Mouse (Mus musculus): ENCODE data around the gene Rsph6a. TPM values are rescaled to one million over a fixed set of nuclear protein-coding genes. Genes with fewer than 3 reads are reported as not detected.

Gene Rsph6a
- polyA plus RNA-seq, 1 experiment from 2014 or later, result not detected

DNA sequence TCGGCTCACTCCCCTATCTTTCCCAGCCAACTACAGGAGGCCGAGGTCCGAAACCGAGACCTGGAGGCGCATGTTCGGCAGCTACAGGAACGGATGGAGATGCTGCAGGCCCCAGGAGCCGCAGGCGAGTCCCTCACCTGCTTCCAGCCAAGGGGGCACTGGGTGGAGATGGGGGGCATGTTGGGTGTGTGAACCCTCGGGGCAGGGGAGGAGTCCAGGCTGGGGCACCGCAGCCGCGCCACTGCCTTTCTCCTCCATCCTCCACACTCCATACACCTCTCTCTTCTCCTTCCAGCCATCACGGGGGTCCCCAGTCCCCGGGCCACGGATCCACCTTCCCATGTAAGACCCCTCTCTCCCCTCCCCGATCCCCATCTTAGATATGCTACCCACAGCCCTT lies 37.4 kb downstream of the Rsph6a start:
- no peak for DNase-seq (ENCODE audit: low spot score)
- ATAC-seq (ENCODE audit: low FRiP score, low TSS enrichment), result no peak
- no peak for TF ChIP-seq CTCF (IDR thresholded peaks at IDR 0.05; ENCODE audit: low read depth)
- TF ChIP-seq EP300 (optimal IDR thresholded peaks at IDR 0.05), result no peak
- Histone ChIP-seq H3K9ac (ENCODE audit: low read length) (no peak overlapping the region), H3K4me2 (replicated peaks; ENCODE audit: low read depth) (peak overlapping the region; percentile 83; the same call in 1 of the 2 replicates), H3K27ac (replicated peaks) (no peak overlapping the region), H3K4me3 (ENCODE audit: low read depth, low read length) (no peak overlapping the region), H3K4me1 (replicated peaks; ENCODE audit: control insufficient read depth, insufficient read depth) (peaks cover 7% of the 10 kb centered on the region; the same call in 1 of the 2 replicates), H3K9me3 (ENCODE audit: control insufficient read depth, low read length) (no peaks in the 10 kb centered on the region), H3K36me3 (ENCODE audit: control insufficient read depth, insufficient read depth, low read length) (peaks cover 11% of the 10 kb centered on the region; the same call in 1 of the 2 replicates), H3K27me3 (ENCODE audit: control insufficient read depth, insufficient read depth, low read length) (no peaks in the 10 kb centered on the region)
- 67% methylated on average over 17 of the region's 17 CpGs for WGBS

DNA sequence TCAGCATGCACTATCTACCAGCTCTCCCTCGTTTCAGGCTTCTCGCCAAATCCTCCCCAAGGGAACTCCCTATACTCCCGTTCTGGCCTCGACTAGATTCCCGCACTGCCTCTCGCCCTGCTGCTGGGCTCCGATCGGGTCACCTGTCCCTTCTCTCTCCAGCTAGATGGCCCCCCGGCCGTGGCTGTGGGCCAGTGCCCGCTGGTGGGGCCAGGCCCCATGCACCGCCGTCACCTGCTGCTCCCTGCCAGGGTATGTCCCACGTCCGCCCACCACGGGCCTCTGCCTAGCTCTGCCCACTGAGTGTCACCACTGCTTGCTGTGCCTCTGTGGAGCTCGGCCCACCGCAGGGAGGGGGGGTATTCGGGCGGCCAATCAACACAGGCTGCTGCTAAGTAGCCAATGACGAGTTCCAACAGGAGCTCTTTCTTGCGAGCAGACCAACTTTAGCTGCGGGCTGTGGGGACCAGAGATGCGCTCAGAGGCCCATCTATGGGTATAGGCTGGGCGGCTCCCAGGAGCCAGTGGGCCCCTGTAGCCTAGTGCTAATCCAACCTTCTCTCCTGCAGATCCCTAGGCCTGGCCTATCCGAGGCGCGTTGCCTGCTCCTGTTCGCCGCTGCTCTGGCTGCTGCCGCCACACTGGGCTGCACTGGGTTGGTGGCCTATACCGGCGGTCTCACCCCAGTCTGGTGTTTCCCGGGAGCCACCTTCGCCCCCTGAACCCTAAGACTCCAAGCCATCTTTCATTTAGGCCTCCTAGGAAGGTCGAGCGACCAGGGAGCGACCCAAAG lies 38.1 kb downstream of the Rsph6a start:
- H3K9ac ChIP-seq (ENCODE audit: low read length), result peak overlapping the region; percentile 45
- 9% methylated on average over 36 of the region's 38 CpGs for WGBS
- DNase-seq (ENCODE audit: low spot score), result peak; percentile 53

DNA sequence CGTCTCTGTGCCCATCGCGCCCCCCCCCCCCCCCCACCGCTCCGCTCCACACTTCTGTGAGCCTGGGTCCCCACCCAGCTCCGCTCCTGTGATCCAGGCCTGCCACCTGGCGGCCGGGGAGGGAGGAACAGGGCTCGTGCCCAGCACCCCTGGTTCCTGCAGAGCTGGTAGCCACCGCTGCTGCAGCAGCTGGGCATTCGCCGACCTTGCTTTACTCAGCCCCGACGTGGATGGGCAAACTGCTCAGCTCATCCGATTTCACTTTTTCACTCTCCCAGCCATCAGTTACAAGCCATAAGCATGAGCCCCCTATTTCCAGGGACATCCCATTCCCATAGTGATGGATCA lies 38.7 kb downstream of the Rsph6a start:
- H3K4me1 ChIP-seq (replicated peaks; ENCODE audit: control insufficient read depth, insufficient read depth), result peaks cover 7% of the 10 kb centered on the region; the same call in 1 of the 2 replicates
- WGBS, result 0% methylated on average over 9 of the region's 15 CpGs
- peak; percentile 70 for ATAC-seq (ENCODE audit: low FRiP score, low TSS enrichment)

More for the DNA sequence above, 38.1 kb downstream of the Rsph6a start:
- peak; percentile 8 for ATAC-seq (ENCODE audit: low FRiP score, low TSS enrichment)
- no peak for TF ChIP-seq CTCF (IDR thresholded peaks at IDR 0.05; ENCODE audit: low read depth)
- TF ChIP-seq EP300 (optimal IDR thresholded peaks at IDR 0.05), result no peak
- H3K4me3 ChIP-seq (ENCODE audit: low read depth, low read length), result peak overlapping the region; percentile 70
- peak overlapping the region; percentile 83 for H3K4me2 ChIP-seq (replicated peaks; ENCODE audit: low read depth)
- H3K27ac ChIP-seq (replicated peaks), result peak overlapping the region; percentile 65
- peaks cover 14% of the 10 kb centered on the region; the same call in 1 of the 2 replicates for H3K36me3 ChIP-seq (ENCODE audit: control insufficient read depth, insufficient read depth, low read length)
- H3K27me3 ChIP-seq (ENCODE audit: control insufficient read depth, insufficient read depth, low read length), result no peaks in the 10 kb centered on the region
- H3K4me1 ChIP-seq (replicated peaks; ENCODE audit: control insufficient read depth, insufficient read depth), result peaks cover 7% of the 10 kb centered on the region; the same call in 1 of the 2 replicates
- no peaks in the 10 kb centered on the region for H3K9me3 ChIP-seq (ENCODE audit: control insufficient read depth, low read length)

DNA sequence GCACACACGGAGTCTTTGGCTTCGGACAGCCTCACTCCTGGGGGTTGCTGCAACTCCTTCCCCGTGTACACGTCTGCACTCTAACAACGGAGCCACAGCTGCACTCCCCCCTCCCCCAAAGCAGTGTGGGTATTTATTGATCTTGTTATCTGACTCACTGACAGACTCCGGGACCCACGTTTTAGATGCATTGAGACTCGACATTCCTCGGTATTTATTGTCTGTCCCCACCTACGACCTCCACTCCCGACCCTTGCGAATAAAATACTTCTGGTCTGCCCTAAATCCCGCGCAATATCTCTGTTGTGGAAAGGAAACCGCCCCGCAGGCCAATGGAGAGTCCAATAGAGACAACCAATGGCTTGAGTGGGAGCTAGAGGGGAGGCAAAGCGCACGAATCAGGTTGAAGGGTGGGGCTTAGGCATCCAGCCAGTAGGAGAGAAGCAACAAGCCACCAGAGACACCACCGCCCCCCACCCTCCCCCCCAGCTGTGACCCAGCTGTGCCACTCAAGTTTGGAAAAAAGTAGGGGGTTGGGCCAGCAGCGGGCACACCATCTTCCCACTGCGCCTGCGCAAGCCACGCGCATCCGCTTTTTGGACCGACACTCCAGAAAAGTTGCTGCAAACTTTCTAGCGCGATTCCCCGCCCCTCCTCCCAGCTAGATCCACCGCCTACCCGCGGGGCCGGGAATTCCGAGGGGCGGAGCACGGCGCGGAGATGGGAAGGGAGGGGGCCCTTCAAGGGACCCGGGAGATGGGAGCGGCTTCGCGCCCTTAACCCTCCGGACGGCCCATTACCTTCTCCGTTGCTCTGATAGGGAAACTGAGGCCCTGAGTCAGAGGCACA lies 39.3 kb downstream of the Rsph6a start:
- no peaks in the 10 kb centered on the region for H3K9me3 ChIP-seq (ENCODE audit: control insufficient read depth, low read length)
- under 1% methylated on average over 45 of the region's 45 CpGs for WGBS

More for the DNA sequence above, 38.7 kb downstream of the Rsph6a start:
- peak overlapping the region; percentile 70 for H3K4me3 ChIP-seq (ENCODE audit: low read depth, low read length)
- peak overlapping the region; percentile 83 for H3K4me2 ChIP-seq (replicated peaks; ENCODE audit: low read depth)
- peaks cover 14% of the 10 kb centered on the region; the same call in 1 of the 2 replicates for H3K36me3 ChIP-seq (ENCODE audit: control insufficient read depth, insufficient read depth, low read length)
- H3K9me3 ChIP-seq (ENCODE audit: control insufficient read depth, low read length), result no peaks in the 10 kb centered on the region
- H3K27me3 ChIP-seq (ENCODE audit: control insufficient read depth, insufficient read depth, low read length), result no peaks in the 10 kb centered on the region
- H3K9ac ChIP-seq (ENCODE audit: low read length), result peak overlapping the region; percentile 45
- peak overlapping the region; percentile 65 for H3K27ac ChIP-seq (replicated peaks)
- peak; percentile 91 for DNase-seq (ENCODE audit: low spot score)
- TF ChIP-seq EP300 (optimal IDR thresholded peaks at IDR 0.05) (no peak), CTCF (IDR thresholded peaks at IDR 0.05; ENCODE audit: low read depth) (peak; percentile 93)

DNA sequence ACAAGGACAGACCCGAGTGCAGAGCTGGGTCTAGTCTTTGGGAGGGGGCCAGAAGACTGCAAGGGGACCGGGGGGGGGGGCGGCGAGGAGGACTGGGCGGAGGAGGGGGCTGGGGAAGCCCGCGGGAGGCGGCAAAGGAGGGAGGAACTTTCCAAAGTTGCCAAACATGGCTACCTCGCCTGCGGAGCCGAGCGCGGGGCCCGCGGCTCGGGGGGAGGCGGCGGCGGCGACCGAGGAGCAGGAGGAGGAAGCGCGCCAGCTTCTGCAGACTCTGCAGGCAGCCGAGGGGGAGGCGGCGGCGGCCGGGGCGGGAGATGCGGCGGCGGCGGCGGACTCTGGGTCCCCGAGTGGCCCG lies 40.0 kb downstream of the Rsph6a start, which contains the start of gene Six5:
TSS of gene Six5 (plus strand) at position 124 of the 355 bp plus-strand sequence.
- Histone ChIP-seq H3K27ac (replicated peaks) (peak within 1 kb of the TSS; percentile 97), H3K4me2 (replicated peaks; ENCODE audit: low read depth) (peak within 1 kb of the TSS; percentile 83), H3K9ac (ENCODE audit: low read length) (peak within 1 kb of the TSS; percentile 82), H3K27me3 (ENCODE audit: control insufficient read depth, insufficient read depth, low read length) (no peaks in the 10 kb centered on the region), H3K36me3 (ENCODE audit: control insufficient read depth, insufficient read depth, low read length) (peaks cover 14% of the 10 kb centered on the region; the same call in 1 of the 2 replicates), H3K9me3 (ENCODE audit: control insufficient read depth, low read length) (no peaks in the 10 kb centered on the region), H3K4me1 (replicated peaks; ENCODE audit: control insufficient read depth, insufficient read depth) (peaks cover 7% of the 10 kb centered on the region; the same call in 1 of the 2 replicates), H3K4me3 (ENCODE audit: low read depth, low read length) (peak within 1 kb of the TSS; percentile 70)
- peak; percentile 67 for DNase-seq (ENCODE audit: low spot score)
- ATAC-seq (ENCODE audit: low FRiP score, low TSS enrichment), result peak; percentile 7; the same call in 1 of the 2 replicates
- under 1% methylated on average over 16 of the region's 36 CpGs for WGBS
- TF ChIP-seq CTCF (IDR thresholded peaks at IDR 0.05; ENCODE audit: low read depth) (no peak), EP300 (optimal IDR thresholded peaks at IDR 0.05) (peak; percentile 1)

More for the DNA sequence above, 39.3 kb downstream of the Rsph6a start:
- Histone ChIP-seq H3K4me2 (replicated peaks; ENCODE audit: low read depth) (peak overlapping the region; percentile 83), H3K4me1 (replicated peaks; ENCODE audit: control insufficient read depth, insufficient read depth) (peaks cover 7% of the 10 kb centered on the region; the same call in 1 of the 2 replicates), H3K27ac (replicated peaks) (peak overlapping the region; percentile 97), H3K9ac (ENCODE audit: low read length) (peak overlapping the region; percentile 82), H3K4me3 (ENCODE audit: low read depth, low read length) (peak overlapping the region; percentile 70), H3K27me3 (ENCODE audit: control insufficient read depth, insufficient read depth, low read length) (no peaks in the 10 kb centered on the region), H3K36me3 (ENCODE audit: control insufficient read depth, insufficient read depth, low read length) (peaks cover 14% of the 10 kb centered on the region; the same call in 1 of the 2 replicates)
- peak; percentile 86 for ATAC-seq (ENCODE audit: low FRiP score, low TSS enrichment)
- DNase-seq (ENCODE audit: low spot score), result peak; percentile 95
- TF ChIP-seq EP300 (optimal IDR thresholded peaks at IDR 0.05) (peak; percentile 85), CTCF (IDR thresholded peaks at IDR 0.05; ENCODE audit: low read depth) (no peak)

Data from stomach, postnatal 0 days (tissue).